Mouse (Mus musculus) left cerebral cortex, adult 2 months (tissue): Measurements from ENCODE around the gene Cemip. TPM values are rescaled to one million over a fixed set of nuclear protein-coding genes. Genes with fewer than 3 reads are reported as not detected.

ENCODE experiments used
- DNase-seq, 2 experiments: peaks; one replicate each; pipeline ENCODE4 v3.0.0; 2021 to 2022; ENCODE audit warnings: low spot score in 2 of 2, mixed read lengths in 1 of 2; ENCODE audit errors: extremely low spot score in 1 of 2
- H3K27ac ChIP-seq: fragments of 200-600 bp; 2 replicates; pipeline ENCODE4 v1.8.1; 2022
- H3K4me3 ChIP-seq: fragments of 200-600 bp; 2 replicates; pipeline ENCODE4 v1.8.1; 2022
- CTCF ChIP-seq: fragments of 200-600 bp; IDR thresholded peaks from 2 replicates; pipeline ENCODE4 v1.8.1; 2022; ENCODE audit warnings: antibody characterized with exemption, mild to moderate bottlenecking, moderate library complexity
- intact Hi-C: fragments of 180-260 bp; cut with DNase I; formaldehyde crosslinking; loops from one replicate; pipeline ENCODE4 v1.15.1; 2025
- total RNA-seq, 2 experiments: library from RNA; stranded (reverse); gene quantifications; 2 replicates each; pipeline ENCODE4 v1.2.3; 2021

Cemip gene
- total RNA-seq, 2 experiments from 2014 or later = 16.3 to 16.9 TPM

DNA sequence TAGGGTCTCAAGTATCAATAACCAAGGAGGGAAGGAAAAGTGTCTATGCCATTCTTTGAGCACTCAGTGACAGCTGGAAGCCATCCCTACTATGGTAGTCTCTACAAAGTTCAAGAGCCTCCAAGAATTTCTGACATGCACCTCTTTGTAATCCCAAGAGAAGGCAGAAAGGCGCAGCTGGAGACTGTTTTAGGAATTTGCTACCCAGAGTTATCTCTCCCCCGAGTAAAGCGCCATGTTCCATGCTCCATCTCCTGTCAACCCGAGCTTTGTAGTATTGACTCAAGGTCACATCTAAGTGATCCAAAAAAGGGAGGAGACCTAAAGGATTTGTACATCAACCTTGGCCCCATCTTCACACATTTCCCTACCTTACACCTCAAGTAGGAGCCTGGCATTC, 40.8 kb downstream of the Cemip start:
- intact Hi-C loops = loop anchor here (5.0 kb wide), 1 partner anchor 127 kb away; no protein-coding TSS in a partner anchor
- H3K27ac ChIP-seq = no peak overlapping the region; the same call in 1 of the 2 replicates
- TF ChIP-seq CTCF = no peak
- no peak for DNase-seq
- no peak overlapping the region for H3K4me3 ChIP-seq

DNA sequence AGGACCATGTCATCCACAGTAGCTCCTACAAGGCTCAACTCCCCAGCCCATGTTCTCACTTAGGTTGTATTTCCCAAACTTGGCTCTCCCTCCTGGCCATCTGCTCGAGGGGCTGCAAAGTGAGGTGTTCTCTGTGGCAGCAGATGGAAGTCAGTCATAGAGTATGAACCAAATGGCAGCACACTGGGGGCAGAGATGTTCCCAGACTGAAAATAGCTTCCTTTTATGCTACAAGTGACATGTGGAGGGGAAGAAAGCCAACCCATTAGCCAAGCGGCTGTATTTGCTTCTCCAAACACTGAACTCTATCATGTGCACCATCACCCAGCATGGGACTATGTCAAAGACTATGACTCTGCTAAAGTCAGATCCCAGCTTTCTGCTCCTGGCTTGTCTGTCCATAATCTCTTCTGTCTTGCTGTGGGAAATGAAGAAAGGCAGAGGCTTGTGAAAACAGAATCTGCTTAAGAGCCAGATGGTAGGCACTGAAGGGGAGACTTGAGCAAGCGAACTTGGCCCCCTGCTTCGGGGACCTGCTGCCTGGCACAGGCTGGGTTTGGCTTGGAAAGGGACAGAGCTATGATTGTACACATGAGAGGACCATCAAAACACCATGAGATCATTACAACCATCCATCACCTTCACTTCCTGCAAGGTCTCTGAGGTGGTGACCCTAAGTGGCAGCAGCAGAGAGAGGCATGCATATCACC, 41.6 kb downstream of the Cemip start:
- no peak overlapping the region for H3K4me3 ChIP-seq
- no peak for TF ChIP-seq CTCF
- peak overlapping the region; percentile 74 for H3K27ac ChIP-seq
- intact Hi-C loops = loop anchor here (1.0 to 5.0 kb wide), 2 partner anchors 15 to 128 kb away; no protein-coding TSS in a partner anchor
- DNase-seq = peak; percentile 37 to 61

- Histone ChIP-seq H3K27ac (no peak overlapping the region), H3K4me3 (no peak overlapping the region)
- DNase-seq = no peak
- TF ChIP-seq CTCF = no peak
- intact Hi-C loops = no loop called here
Observed at GRCm38 (mm10) chr7:84042726-84043125, 43.6 kb downstream of the Cemip start.

DNA sequence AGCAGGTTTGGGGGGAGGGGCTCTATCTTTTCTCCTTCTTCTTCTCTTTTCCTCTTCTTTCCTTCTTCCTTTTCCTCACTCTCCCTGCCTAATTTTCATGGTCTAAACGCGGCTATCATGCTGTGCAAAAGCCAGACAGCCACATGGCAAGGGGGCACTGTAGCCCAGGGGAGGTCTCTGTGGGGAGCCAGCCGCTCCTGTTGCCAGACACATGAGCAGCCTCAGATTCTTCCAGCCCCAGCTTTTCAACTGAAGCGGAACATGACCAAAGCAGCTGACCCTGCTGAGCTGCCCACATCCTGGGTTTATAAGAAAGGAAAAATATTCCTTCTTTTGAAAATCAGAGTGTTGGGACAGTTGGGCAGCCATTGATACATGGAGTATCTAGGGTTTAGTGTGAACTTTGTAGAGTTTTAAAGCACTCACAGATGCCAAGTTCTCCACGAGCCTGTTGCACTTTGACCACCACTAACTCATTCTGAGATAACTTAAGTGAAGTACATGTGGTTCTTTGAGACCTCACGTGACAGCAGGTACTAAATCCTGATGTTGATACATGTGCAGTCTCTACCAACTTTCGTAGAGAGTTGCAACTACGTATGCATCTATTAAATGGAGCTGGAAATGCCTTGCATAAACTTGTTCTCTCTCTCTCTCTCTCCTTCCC, 46.3 kb downstream of the Cemip start:
- Histone ChIP-seq H3K4me3 (no peak overlapping the region), H3K27ac (no peak overlapping the region)
- no peak for DNase-seq
- intact Hi-C loops = no loop called here
- no peak for TF ChIP-seq CTCF

- DNase-seq = no peak
Observed at GRCm38 (mm10) chr7:84038642-84039041, 47.7 kb downstream of the Cemip start.

GRCm38 (mm10) chr7:84032831-84033230, 53.5 kb downstream of the Cemip start:
- no peak for DNase-seq
- Histone ChIP-seq H3K27ac (no peak overlapping the region), H3K4me3 (no peak overlapping the region)
- TF ChIP-seq CTCF = no peak
- intact Hi-C loops = no loop called here

More at GRCm38 (mm10) chr7:84038642-84039041, 47.7 kb downstream of the Cemip start:
- no peak overlapping the region for H3K4me3 ChIP-seq
- H3K27ac ChIP-seq = no peak overlapping the region
- no peak for TF ChIP-seq CTCF
- intact Hi-C loops = no loop called here

DNA sequence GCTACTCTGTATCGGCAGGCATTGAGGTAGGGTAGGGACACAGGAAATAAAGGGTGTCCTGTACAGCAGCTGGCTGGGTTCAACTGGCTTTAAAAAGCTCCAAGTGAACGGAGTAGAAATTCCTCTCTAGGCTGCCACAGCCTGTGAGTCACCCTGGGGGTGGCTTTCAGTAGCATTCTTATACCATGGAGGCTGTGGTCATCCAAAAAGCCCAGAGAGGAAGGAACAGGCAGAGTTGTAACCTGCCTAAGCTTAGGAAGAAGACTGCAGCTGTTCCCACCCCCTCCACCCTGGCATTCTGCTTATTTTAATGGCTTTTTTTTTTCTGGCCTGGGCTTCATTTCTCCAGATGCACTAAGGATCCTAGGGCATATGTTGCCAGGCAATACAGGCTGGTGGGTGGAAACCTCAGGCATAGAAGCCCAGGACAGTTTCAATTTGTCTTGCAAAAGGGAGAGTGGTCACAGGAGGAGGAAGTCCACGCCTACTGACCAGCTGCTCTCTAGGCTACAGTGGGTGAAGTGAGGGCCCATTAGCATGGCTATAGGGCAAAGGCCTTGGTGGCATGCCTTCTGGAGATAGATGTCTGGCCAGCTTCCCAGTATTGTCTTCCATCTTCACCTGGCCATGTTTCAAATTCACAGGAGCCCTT, 57.1 kb downstream of the Cemip start:
- intact Hi-C loops = loop anchor here (1.0 kb wide), 1 partner anchor 15 kb away; no protein-coding TSS in a partner anchor
- no peak overlapping the region; the same call in 1 of the 2 replicates for H3K27ac ChIP-seq
- no peak overlapping the region for H3K4me3 ChIP-seq
- no peak for TF ChIP-seq CTCF
- peak in 1 of 2 experiments; percentile 47 for DNase-seq

GRCm38 (mm10) chr7:84028368-84028767, 57.9 kb downstream of the Cemip start:
- H3K27ac ChIP-seq = no peak overlapping the region
- no peak for DNase-seq
- no peak for TF ChIP-seq CTCF
- intact Hi-C loops = no loop called here
- no peak overlapping the region for H3K4me3 ChIP-seq

DNA sequence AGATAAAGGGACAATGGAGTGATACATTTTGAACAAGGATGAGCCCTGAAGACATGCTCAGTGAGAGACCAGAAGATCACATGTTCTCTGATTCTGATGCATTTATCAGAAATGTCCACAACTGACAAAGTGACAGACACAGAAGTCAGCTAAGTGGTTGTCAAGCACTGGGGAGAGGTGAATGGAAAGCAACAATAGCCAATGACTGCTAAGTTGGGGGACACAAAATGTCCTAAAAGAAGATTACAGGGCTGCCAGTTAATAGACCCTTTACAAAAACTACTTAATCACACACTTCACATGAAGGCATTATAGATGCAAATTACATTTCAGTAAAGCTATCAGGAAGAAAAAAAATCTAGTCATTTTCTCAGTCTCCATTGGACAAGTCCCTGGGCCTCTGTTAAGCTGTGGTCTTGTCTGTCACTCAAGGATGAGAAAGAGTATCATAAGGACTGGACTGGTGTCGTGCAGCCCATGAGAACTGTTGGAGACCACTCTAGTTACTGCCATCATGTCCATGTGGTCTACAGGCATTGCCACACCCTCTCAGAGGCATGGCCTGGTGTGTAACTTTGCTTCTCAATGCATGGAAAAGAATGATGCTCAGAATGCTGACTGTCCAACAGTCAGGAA, 59.2 kb downstream of the Cemip start:
- TF ChIP-seq CTCF = no peak
- Histone ChIP-seq H3K27ac (no peak overlapping the region), H3K4me3 (no peak overlapping the region)
- intact Hi-C loops = no loop called here
- DNase-seq = no peak

DNA sequence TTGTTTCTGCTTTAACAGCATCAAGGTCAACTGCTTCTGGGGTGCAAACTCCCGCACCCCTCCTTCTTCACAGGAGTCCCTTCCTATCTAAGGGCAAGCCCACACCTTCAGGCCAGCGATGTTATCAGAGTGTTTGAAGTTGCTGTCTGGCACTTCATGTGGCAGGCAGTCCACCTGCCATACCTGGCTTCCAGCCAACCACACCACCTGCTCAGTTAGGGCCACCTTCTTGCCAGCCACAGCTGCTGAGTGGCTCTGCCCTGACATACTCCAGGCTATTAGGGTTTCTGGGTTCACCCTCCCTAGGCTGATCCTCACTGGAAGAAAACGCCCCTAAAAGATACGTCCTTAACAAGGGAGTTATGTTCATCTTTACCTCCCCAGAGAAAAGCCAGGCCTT, 60.2 kb downstream of the Cemip start:
- no peak for DNase-seq
- no peak overlapping the region for H3K27ac ChIP-seq
- no peak overlapping the region for H3K4me3 ChIP-seq
- intact Hi-C loops = no loop called here
- TF ChIP-seq CTCF = no peak

- no peak for TF ChIP-seq CTCF
- intact Hi-C loops = no loop called here
Observed at GRCm38 (mm10) chr7:84023466-84023865, 62.8 kb downstream of the Cemip start.

GRCm38 (mm10) chr7:84022462-84022861, 63.8 kb downstream of the Cemip start:
- intact Hi-C loops = no loop called here
- no peak overlapping the region for H3K27ac ChIP-seq
- DNase-seq = no peak
- TF ChIP-seq CTCF = no peak
- H3K4me3 ChIP-seq = no peak overlapping the region

More at GRCm38 (mm10) chr7:84023466-84023865, 62.8 kb downstream of the Cemip start:
- Histone ChIP-seq H3K27ac (no peak overlapping the region), H3K4me3 (no peak overlapping the region)
- no peak for DNase-seq
